Mouse (Mus musculus) MEL (cell line): ENCODE measurements around the gene Pja2. TPM values are rescaled to one million over a fixed set of nuclear protein-coding genes. Genes with fewer than 3 reads are reported as not detected.

ENCODE experiments used
- DNase-seq: peaks from one replicate; pipeline ENCODE4 v3.0.0; 2011; ENCODE audit warnings: low read depth, low spot score
- H3K27ac ChIP-seq: 2 replicates; pipeline ENCODE4 v1.5.1; 2012; ENCODE audit warnings: low read depth, mild to moderate bottlenecking, control low read depth, low read length, moderate library complexity; ENCODE audit not compliant: control insufficient read depth
- H3K27me3 ChIP-seq, 2 experiments: fragments of 150-350 bp in 1 of 2; sonication (generic) in 1 of 2; 2 replicates each; pipeline ENCODE4 v1.6.1; 2012; ENCODE audit warnings: low read length in 2 of 2, mild to moderate bottlenecking in 2 of 2, improper control_type of control experiment in 1 of 2, moderate library complexity in 1 of 2; ENCODE audit not compliant: insufficient read depth in 2 of 2, control insufficient read depth in 1 of 2
- H3K36me3 ChIP-seq, 2 experiments: 2 replicates each; pipeline ENCODE4 v1.6.1; 2012 to 2014; ENCODE audit warnings: low read length in 2 of 2, improper control_type of control experiment in 1 of 2, inconsistent platforms in 1 of 2, mild to moderate bottlenecking in 1 of 2; ENCODE audit not compliant: insufficient read depth in 2 of 2, control insufficient read depth in 1 of 2
- H3K4me1 ChIP-seq, 2 experiments: fragments of 150-350 bp in 1 of 2; sonication (generic) in 1 of 2; 2 replicates each; pipeline ENCODE4 v1.6.1; 2012; ENCODE audit warnings: low read length in 2 of 2, improper control_type of control experiment in 1 of 2, mild to moderate bottlenecking in 1 of 2; ENCODE audit not compliant: insufficient read depth in 2 of 2, control insufficient read depth in 1 of 2
- H3K4me3 ChIP-seq, 2 experiments: fragments of 150-350 bp in 1 of 2; sonication (generic) in 1 of 2; 2 replicates each; pipeline ENCODE4 v1.5.1; 2012; ENCODE audit warnings: low read depth in 2 of 2, low read length in 2 of 2, mild to moderate bottlenecking in 2 of 2, moderate library complexity in 2 of 2, control low read depth in 1 of 2, improper control_type of control experiment in 1 of 2; ENCODE audit not compliant: control insufficient read depth in 1 of 2, insufficient read depth in 1 of 2
- H3K79me2 ChIP-seq: 2 replicates; pipeline ENCODE4 v1.6.1; 2012; ENCODE audit warnings: mild to moderate bottlenecking, low read length, moderate library complexity; ENCODE audit not compliant: control insufficient read depth, poor library complexity, insufficient read depth
- H3K9ac ChIP-seq: 2 replicates; pipeline ENCODE4 v1.6.1; 2012; ENCODE audit warnings: low read depth, mild to moderate bottlenecking, control low read depth, low read length, moderate library complexity; ENCODE audit not compliant: control insufficient read depth, poor library complexity, severe bottlenecking
- H3K9me3 ChIP-seq: fragments of 150-350 bp; sonication (generic); replicated peaks from 2 replicates; pipeline ENCODE4 v1.6.1; 2012; ENCODE audit warnings: mild to moderate bottlenecking, low read length, improper control_type of control experiment, moderate library complexity; ENCODE audit not compliant: insufficient read depth
- BHLHE40 ChIP-seq: IDR thresholded peaks from 2 replicates; pipeline ENCODE4 v1.6.1; 2012; ENCODE audit warnings: low read depth, mild to moderate bottlenecking, inconsistent platforms, low read length, improper control_type of control experiment, borderline replicate concordance
- ETS1 ChIP-seq: IDR thresholded peaks from 2 replicates; pipeline ENCODE4 v1.6.1; 2012; ENCODE audit warnings: low read depth, mild to moderate bottlenecking, inconsistent platforms, low read length, improper control_type of control experiment, moderate library complexity
- MAFK ChIP-seq: IDR thresholded peaks from 2 replicates; pipeline ENCODE4 v1.6.1; 2011; ENCODE audit warnings: low read depth, mild to moderate bottlenecking, low read length, improper control_type of control experiment, borderline replicate concordance
- MXI1 ChIP-seq: IDR thresholded peaks from 2 replicates; pipeline ENCODE4 v1.6.1; 2011; ENCODE audit warnings: mild to moderate bottlenecking, low read depth, low read length, improper control_type of control experiment
- MYB ChIP-seq: IDR thresholded peaks from 2 replicates; pipeline ENCODE4 v1.6.1; 2011; ENCODE audit warnings: mild to moderate bottlenecking, low read depth, low read length, improper control_type of control experiment
- MYC ChIP-seq: IDR thresholded peaks from 2 replicates; pipeline ENCODE4 v1.6.1; 2011; ENCODE audit warnings: low read depth, mild to moderate bottlenecking, low read length, improper control_type of control experiment, moderate library complexity
- NELFE ChIP-seq: IDR thresholded peaks from 2 replicates; pipeline ENCODE4 v1.6.1; 2011; ENCODE audit warnings: low read depth, low read length, improper control_type of control experiment
- POLR2A ChIP-seq, 2 experiments: IDR thresholded peaks; 2 replicates each; pipeline ENCODE4 v1.6.1; 2011 to 2012; ENCODE audit warnings: low read length in 2 of 2, mild to moderate bottlenecking in 2 of 2, control low read depth in 1 of 2, improper control_type of control experiment in 1 of 2, low read depth in 1 of 2, moderate library complexity in 1 of 2; ENCODE audit not compliant: control insufficient read depth in 1 of 2, insufficient read depth in 1 of 2, poor library complexity in 1 of 2
- RAD21 ChIP-seq: IDR thresholded peaks from 2 replicates; pipeline ENCODE4 v1.6.1; 2011; ENCODE audit warnings: mild to moderate bottlenecking, low read depth, low read length, improper control_type of control experiment
- SIN3A ChIP-seq: IDR thresholded peaks from 2 replicates; pipeline ENCODE4 v1.6.1; 2012; ENCODE audit warnings: low read length, improper control_type of control experiment, inconsistent platforms
- TBP ChIP-seq: IDR thresholded peaks from 2 replicates; pipeline ENCODE4 v1.8.0; 2011; ENCODE audit warnings: low read depth, low read length, improper control_type of control experiment
- TCF12 ChIP-seq: IDR thresholded peaks from 2 replicates; pipeline ENCODE4 v1.6.1; 2014; ENCODE audit warnings: low read depth, mild to moderate bottlenecking, inconsistent platforms, low read length, improper control_type of control experiment, moderate library complexity
- UBTF ChIP-seq: IDR thresholded peaks from 2 replicates; pipeline ENCODE4 v1.6.1; 2012; ENCODE audit warnings: low read depth, mild to moderate bottlenecking, inconsistent platforms, low read length, improper control_type of control experiment, moderate library complexity, borderline replicate concordance; ENCODE audit not compliant: insufficient read depth
- USF1 ChIP-seq: IDR thresholded peaks from 2 replicates; pipeline ENCODE4 v1.6.1; 2014; ENCODE audit warnings: low read depth, mild to moderate bottlenecking, inconsistent platforms, low read length, improper control_type of control experiment, moderate library complexity
- ZMIZ1 ChIP-seq: IDR thresholded peaks from 2 replicates; pipeline ENCODE4 v1.6.1; 2012; ENCODE audit warnings: low read depth, mild to moderate bottlenecking, inconsistent platforms, low read length, improper control_type of control experiment, moderate library complexity
- ZNF384 ChIP-seq: IDR thresholded peaks from 2 replicates; pipeline ENCODE4 v1.6.1; 2012; ENCODE audit warnings: low read depth, mild to moderate bottlenecking, inconsistent platforms, low read length, improper control_type of control experiment
- polyA plus RNA-seq, 2 experiments: library from polyadenylated mRNA; stranded (reverse) in 1 of 2; unstranded in 1 of 2; fragments of >175 nt in 1 of 2; fragments of >200 nt in 1 of 2; gene quantifications; 2 replicates each; pipeline versions ENCODE4 v1.2.1 to v1.2.4; 2012; ENCODE audit warnings: low replicate concordance in 2 of 2, low read depth in 1 of 2; ENCODE audit not compliant: insufficient read length in 2 of 2, insufficient read depth in 1 of 2, missing spikeins in 1 of 2
- total RNA-seq: library from RNA; depleted of rRNA; stranded (reverse); fragments of 300-350 nt; gene quantifications from 2 replicates; pipeline ENCODE4 v1.2.3, GENCODE M21; 2012

Gene Pja2
- total and polyA plus RNA-seq, 3 experiments, result 8.1 to 17.3 TPM; not detected in 1

- Histone ChIP-seq H3K36me3 (no peaks in the 10 kb centered on the region), H3K4me3 (no peak overlapping the region), H3K79me2 (no peaks in the 10 kb centered on the region), H3K4me1 (no peaks in the 10 kb centered on the region), H3K9ac (no peak overlapping the region), H3K27ac (no peak overlapping the region), H3K9me3 (no peaks in the 10 kb centered on the region), H3K27me3 (no peaks in the 10 kb centered on the region; a peak in 1 of 4 replicates)
- no peak for DNase-seq
- no peak for TF ChIP-seq ZMIZ1
- TF ChIP-seq UBTF, result no peak
- no peak for TF ChIP-seq RAD21
- TF ChIP-seq ZNF384, result no peak
- TF ChIP-seq SIN3A, result no peak
- TF ChIP-seq USF1, result no peak
- no peak for TF ChIP-seq NELFE
- no peak for TF ChIP-seq TCF12
- TF ChIP-seq TBP, result no peak
- TF ChIP-seq ETS1, result no peak
Observed at GRCm38 (mm10) chr17:64363694-64364093, 32.0 kb upstream of the Pja2 start.

GRCm38 (mm10) chr17:64362570-64362969, 30.9 kb upstream of the Pja2 start:
- no peaks in the 10 kb centered on the region for H3K36me3 ChIP-seq
- no peaks in the 10 kb centered on the region for H3K9me3 ChIP-seq
- H3K9ac ChIP-seq, result no peak overlapping the region
- TF ChIP-seq BHLHE40 (no peak), MYC (no peak), POLR2A (IDR thresholded peaks at IDR 0.05; ENCODE audit: control insufficient read depth in 1 of 2, insufficient read depth in 1 of 2, low read depth in 1 of 2, low read length in 2 of 2, poor library complexity in 1 of 2) (no peak)
- TF ChIP-seq, all 39 proteins: peak for 0
- H3K4me1 ChIP-seq, result no peaks in the 10 kb centered on the region
- no peaks in the 10 kb centered on the region for H3K79me2 ChIP-seq
- H3K27ac ChIP-seq, result no peak overlapping the region
- DNase-seq, result no peak
- no peaks in the 10 kb centered on the region; a peak in 1 of 4 replicates for H3K27me3 ChIP-seq
- H3K4me3 ChIP-seq, result no peak overlapping the region

GRCm38 (mm10) chr17:64361911-64362425, 30.3 kb upstream of the Pja2 start:
- H3K79me2 ChIP-seq, result no peaks in the 10 kb centered on the region

More at GRCm38 (mm10) chr17:64361911-64362425, 30.3 kb upstream of the Pja2 start:
- H3K9ac ChIP-seq, result no peak overlapping the region
- no peaks in the 10 kb centered on the region; a peak in 1 of 4 replicates for H3K27me3 ChIP-seq
- H3K36me3 ChIP-seq, result no peaks in the 10 kb centered on the region
- TF ChIP-seq MYB, result no peak
- TF ChIP-seq MXI1, result no peak
- TF ChIP-seq ZMIZ1, result no peak
- TF ChIP-seq MAFK, result no peak
- DNase-seq, result no peak
- no peak overlapping the region for H3K27ac ChIP-seq
- no peaks in the 10 kb centered on the region for H3K9me3 ChIP-seq
- no peak overlapping the region for H3K4me3 ChIP-seq
- no peaks in the 10 kb centered on the region for H3K4me1 ChIP-seq
